Mouse (Mus musculus): ENCODE data around the gene Ltb4r2. TPM values are rescaled to one million over a fixed set of nuclear protein-coding genes. Genes with fewer than 3 reads are reported as not detected.

Ltb4r2 gene
- total and polyA plus RNA-seq, 3 experiments: 0.04 to 0.05 TPM; not detected in 1

DNA sequence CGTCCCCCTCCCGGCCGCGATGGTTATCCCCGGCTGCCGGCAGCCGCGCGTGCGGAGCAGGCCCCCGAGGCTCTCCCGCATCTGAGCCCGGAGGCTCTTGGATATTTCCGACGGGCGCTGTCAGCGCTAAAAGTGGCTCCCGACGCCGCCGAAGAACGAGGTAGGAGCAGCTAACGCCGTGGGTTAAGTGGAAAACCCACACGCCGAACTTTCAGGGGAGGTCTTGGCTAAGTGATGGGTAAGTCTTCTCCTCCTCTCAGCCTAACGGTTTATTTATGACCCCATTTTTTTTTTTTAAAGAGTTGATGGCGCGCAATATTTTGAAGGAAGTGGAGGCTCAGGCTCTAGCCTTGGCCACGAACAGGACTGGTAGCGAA lies 15.4 kb upstream of the Ltb4r2 start:
- Histone ChIP-seq H3K36me3 (replicated peaks in 1 of 2; ENCODE audit: control insufficient read depth in 1 of 2, insufficient read depth in 1 of 2, low read length in 1 of 2) (peaks cover 32 to 61% of the 10 kb centered on the region in 2 experiments), H3K9me3 (replicated peaks; ENCODE audit: low read length) (peaks cover 13% of the 10 kb centered on the region), H3K4me2 (ENCODE audit: insufficient read depth, low read depth, poor library complexity, severe bottlenecking) (peak overlapping the region; percentile 78; the same call in 1 of the 2 replicates), H3K4me1 (ENCODE audit: control insufficient read depth in 1 of 2, insufficient read depth in 2 of 2) (peaks cover 4 to 29% of the 10 kb centered on the region in 2 experiments), H3K79me2 (replicated peaks; ENCODE audit: control insufficient read depth, extremely low read depth, insufficient read depth, poor library complexity, severe bottlenecking) (peaks cover 24% of the 10 kb centered on the region), H3K27ac (ENCODE audit: insufficient read depth, low read depth) (no peak overlapping the region; the same call in 1 of the 2 replicates), H3K27me3 (replicated peaks) (no peaks in the 10 kb centered on the region), H3K4me3 (replicated peaks in 1 of 3; ENCODE audit: low read depth in 2 of 3, low read length in 2 of 3, poor library complexity in 1 of 3) (peak overlapping the region; percentile 84 to 95 (median 91)), H3K9ac (ENCODE audit: insufficient read depth, low read depth) (peak overlapping the region; percentile 83)
- dilution Hi-C loops (cut with MboI; ENCODE audit: extremely low pct_ligation_motif_present, extremely low pct_unique_long_range_greater_than_20kb, low sequenced_read_pairs) (no loop called here), in situ Hi-C loops (cut with MboI; ENCODE audit: low pct_ligation_motif_present, low pct_unique_long_range_greater_than_20kb, low sequenced_read_pairs) (no loop called here)
- DNase-seq (ENCODE audit: extremely low read depth): no peak
- TF ChIP-seq RCOR1 (conservative IDR thresholded peaks at IDR 0.05; ENCODE audit: low read depth, low read length): no peak
- no peak for TF ChIP-seq BHLHE40 (IDR thresholded peaks at IDR 0.05; ENCODE audit: low read depth, low read length)

DNA sequence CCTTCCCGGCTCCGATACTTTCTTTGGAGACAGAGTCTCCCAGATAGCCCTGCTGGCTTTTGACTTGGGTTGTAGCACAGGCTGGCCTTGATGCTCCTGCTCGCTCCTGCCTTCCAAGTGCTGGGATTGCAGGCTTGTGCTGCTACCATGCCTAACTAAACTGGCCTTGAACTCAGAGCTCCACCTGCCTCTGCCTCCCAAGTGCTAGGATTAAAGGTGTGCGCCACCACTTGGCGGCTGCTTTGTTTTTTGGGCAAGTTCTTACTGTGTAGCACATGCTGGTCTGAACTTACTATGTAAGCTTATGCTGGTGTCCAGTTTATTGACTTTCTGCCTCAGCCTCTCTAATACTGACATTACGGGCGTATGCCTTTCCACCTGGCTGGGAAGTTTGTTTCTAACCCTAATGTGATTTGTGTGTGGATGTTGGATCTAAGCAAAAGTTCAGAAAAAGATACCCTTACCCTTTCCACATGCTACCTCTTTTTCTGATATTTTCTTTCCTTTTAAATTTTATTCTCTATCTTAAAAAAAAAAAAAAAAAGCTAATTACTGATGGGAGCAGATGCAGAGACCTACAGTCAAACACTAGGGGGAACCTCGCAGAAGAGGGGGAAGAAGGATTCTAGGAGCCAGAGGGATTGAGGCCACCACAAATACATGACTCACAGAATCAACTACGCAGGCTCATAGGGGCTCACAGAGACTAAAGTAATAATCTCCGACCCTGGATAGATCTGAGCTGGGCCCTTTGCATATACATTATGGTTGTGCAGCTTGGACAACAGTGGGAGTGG lies 14.0 kb upstream of the Ltb4r2 start:
- Histone ChIP-seq H3K9me3 (replicated peaks; ENCODE audit: low read length) (peaks cover 13% of the 10 kb centered on the region), H3K27me3 (replicated peaks) (no peaks in the 10 kb centered on the region), H3K4me1 (ENCODE audit: control insufficient read depth in 1 of 2, insufficient read depth in 2 of 2) (peaks cover 4 to 21% of the 10 kb centered on the region in 2 experiments), H3K27ac (ENCODE audit: insufficient read depth, low read depth) (no peak overlapping the region), H3K79me2 (replicated peaks; ENCODE audit: control insufficient read depth, extremely low read depth, insufficient read depth, poor library complexity, severe bottlenecking) (peaks cover 24% of the 10 kb centered on the region), H3K4me2 (ENCODE audit: insufficient read depth, low read depth, poor library complexity, severe bottlenecking) (peak overlapping the region; percentile 78; the same call in 1 of the 2 replicates), H3K9ac (ENCODE audit: insufficient read depth, low read depth) (no peak overlapping the region; the same call in 1 of the 2 replicates), H3K36me3 (replicated peaks in 1 of 2; ENCODE audit: control insufficient read depth in 1 of 2, insufficient read depth in 1 of 2, low read length in 1 of 2) (peaks cover 39 to 66% of the 10 kb centered on the region in 2 experiments), H3K4me3 (replicated peaks in 1 of 3; ENCODE audit: low read depth in 2 of 3, low read length in 2 of 3, poor library complexity in 1 of 3) (peak overlapping the region in 2 of 3 experiments; percentile 91 to 95)
- dilution Hi-C loops (cut with MboI; ENCODE audit: extremely low pct_ligation_motif_present, extremely low pct_unique_long_range_greater_than_20kb, low sequenced_read_pairs) (no loop called here), in situ Hi-C loops (cut with MboI; ENCODE audit: low pct_ligation_motif_present, low pct_unique_long_range_greater_than_20kb, low sequenced_read_pairs) (no loop called here)
- DNase-seq (ENCODE audit: extremely low read depth): no peak
- TF ChIP-seq JUN (IDR thresholded peaks at IDR 0.05; ENCODE audit: insufficient read depth, low read depth, low read length) (no peak), JUND (conservative IDR thresholded peaks at IDR 0.05; ENCODE audit: low read depth, low read length) (no peak), ZNF384 (IDR thresholded peaks at IDR 0.05; ENCODE audit: low read depth, low read length) (peak; percentile 50)

DNA sequence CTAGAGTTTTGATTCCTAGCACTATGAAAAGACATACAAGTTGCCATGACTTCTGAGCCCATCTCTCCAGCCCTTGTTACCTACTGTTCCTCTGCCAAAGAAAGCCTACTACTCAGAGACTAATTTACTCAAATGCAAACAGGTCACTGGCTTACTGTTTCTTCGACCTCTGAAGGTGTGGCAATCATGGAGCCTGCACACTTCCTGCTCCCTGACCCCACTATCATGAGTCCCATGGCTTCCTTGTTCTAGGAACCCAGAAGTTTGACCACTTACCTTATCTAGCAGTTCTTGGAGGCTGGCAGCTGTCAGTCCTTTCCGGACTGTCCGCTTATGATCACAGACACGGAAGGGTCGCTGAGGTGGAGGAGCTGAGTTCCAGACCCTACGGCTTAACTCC lies 3.7 kb upstream of the Ltb4r2 start:
- no peaks in the 10 kb centered on the region for H3K27me3 ChIP-seq (replicated peaks)
- no peak overlapping the region for H3K27ac ChIP-seq (ENCODE audit: insufficient read depth, low read depth)
- H3K9me3 ChIP-seq (replicated peaks; ENCODE audit: low read length): no peaks in the 10 kb centered on the region
- peaks cover 38 to 55% of the 10 kb centered on the region in 2 experiments for H3K36me3 ChIP-seq (replicated peaks in 1 of 2; ENCODE audit: control insufficient read depth in 1 of 2, insufficient read depth in 1 of 2, low read length in 1 of 2)
- H3K4me3 ChIP-seq (replicated peaks in 1 of 3; ENCODE audit: low read depth in 2 of 3, low read length in 2 of 3, poor library complexity in 1 of 3): no peak overlapping the region
- H3K9ac ChIP-seq (ENCODE audit: insufficient read depth, low read depth): no peak overlapping the region
- no peak for DNase-seq (ENCODE audit: extremely low read depth)
- in situ Hi-C loops (cut with MboI; ENCODE audit: low pct_ligation_motif_present, low pct_unique_long_range_greater_than_20kb, low sequenced_read_pairs) (no loop called here), dilution Hi-C loops (cut with MboI; ENCODE audit: extremely low pct_ligation_motif_present, extremely low pct_unique_long_range_greater_than_20kb, low sequenced_read_pairs) (no loop called here)
- TF ChIP-seq POLR2AphosphoS2 (IDR thresholded peaks at IDR 0.05; ENCODE audit: low read depth, low read length) (peak; percentile 26; the same call in 1 of the 2 replicates), MXI1 (IDR thresholded peaks at IDR 0.05; ENCODE audit: low read depth, low read length) (no peak)
- H3K4me2 ChIP-seq (ENCODE audit: insufficient read depth, low read depth, poor library complexity, severe bottlenecking): no peak overlapping the region
- H3K79me2 ChIP-seq (replicated peaks; ENCODE audit: control insufficient read depth, extremely low read depth, insufficient read depth, poor library complexity, severe bottlenecking): no peaks in the 10 kb centered on the region
- H3K4me1 ChIP-seq (ENCODE audit: control insufficient read depth in 1 of 2, insufficient read depth in 2 of 2): peaks cover 0 to 7% of the 10 kb centered on the region in 2 experiments; a peak in 1 of 4 replicates
